Mouse (Mus musculus) embryonic fibroblast, embryonic 13.5 days (primary cell): ENCODE data around the gene B4galt7. TPM values are rescaled to one million over a fixed set of nuclear protein-coding genes. Genes with fewer than 3 reads are reported as not detected.

ENCODE experiments used
- H3K27ac ChIP-seq: 2 replicates; pipeline ENCODE4 v1.5.1; 2012; ENCODE audit warnings: low read length, control low read depth, inconsistent platforms; ENCODE audit not compliant: insufficient read depth
- H3K4me1 ChIP-seq: 2 replicates; pipeline ENCODE4 v1.6.1; 2011; ENCODE audit warnings: low read length; ENCODE audit not compliant: control insufficient read depth, insufficient read depth
- H3K4me3 ChIP-seq: 2 replicates; pipeline ENCODE4 v1.5.1; 2011; ENCODE audit warnings: mild to moderate bottlenecking, control low read depth, low read length; ENCODE audit not compliant: insufficient read depth
- CTCF ChIP-seq: IDR thresholded peaks from 2 replicates; pipeline ENCODE4 v1.5.1; 2011; ENCODE audit warnings: mild to moderate bottlenecking, control low read depth, low read length, moderate library complexity, borderline replicate concordance; ENCODE audit not compliant: insufficient read depth
- POLR2A ChIP-seq: IDR thresholded peaks from 2 replicates; pipeline ENCODE4 v1.6.1; 2011; ENCODE audit warnings: low read depth, mild to moderate bottlenecking, control low read depth, low read length, moderate library complexity
- polyA plus RNA-seq: library from polyadenylated mRNA; stranded (reverse); fragments of >200 nt; gene quantifications from 2 replicates; pipeline ENCODE4 v1.2.4, GENCODE M21; 2011; ENCODE audit warnings: low read depth; ENCODE audit not compliant: missing spikeins, insufficient read length

B4galt7 gene
- polyA plus RNA-seq, 1 experiment = 16.4 TPM

- no peak for TF ChIP-seq POLR2A
- TF ChIP-seq CTCF = no peak
- Histone ChIP-seq H3K27ac (0 out of 2 replicates have a peak overlapping the region, but pooled peaks have one; percentile 14), H3K4me3 (no peak overlapping the region), H3K4me1 (no peaks in the 10 kb centered on the region)
Measured at GRCm38 (mm10) chr13:55650980-55651379, 51.3 kb downstream of the B4galt7 start.

Other genes starting within 250 kb of the B4galt7 start
- gene Lman2, start 237.1 kb upstream of the B4galt7 start, polyA plus RNA-seq = 66.9 and 70.7 TPM in 2 replicates
- gene Rgs14, start 230.2 kb upstream of the B4galt7 start, polyA plus RNA-seq = not detected in 2 replicates
- gene Slc34a1, start 201.7 kb upstream of the B4galt7 start, polyA plus RNA-seq = not detected in 2 replicates
- gene Pfn3, start 184.7 kb upstream of the B4galt7 start, polyA plus RNA-seq = not detected in 2 replicates
- gene F12, start 173.1 kb upstream of the B4galt7 start, polyA plus RNA-seq = not detected in 2 replicates
- 37.7 and 42.9 TPM in 2 replicates for gene Grk6, start 154.8 kb upstream of the B4galt7 start, polyA plus RNA-seq
- gene Prr7, start 135.6 kb upstream of the B4galt7 start, polyA plus RNA-seq = 2.5 and 4.6 TPM in 2 replicates
- gene Dbn1, start 111.8 kb upstream of the B4galt7 start, polyA plus RNA-seq = 105 and 139 TPM in 2 replicates
- 132 and 179 TPM in 2 replicates for gene Pdlim7, start 86.2 kb upstream of the B4galt7 start, polyA plus RNA-seq
- 0.60 and 0.79 TPM in 2 replicates for gene Dok3, start 70.6 kb upstream of the B4galt7 start, polyA plus RNA-seq
- 23.9 and 26.2 TPM in 2 replicates for gene Ddx41, start 63.2 kb upstream of the B4galt7 start, polyA plus RNA-seq
- 20.9 and 24.5 TPM in 2 replicates for gene Fam193b, start 28.8 kb upstream of the B4galt7 start, polyA plus RNA-seq
- 228 and 231 TPM in 2 replicates for gene Tmed9, start 26.2 kb upstream of the B4galt7 start, polyA plus RNA-seq
- 47.1 and 50.0 TPM in 2 replicates for gene Caml, start 23.1 kb downstream of the B4galt7 start, polyA plus RNA-seq
- gene Ddx46, start 35.1 kb downstream of the B4galt7 start, polyA plus RNA-seq = 46.6 and 52.8 TPM in 2 replicates
- 91.3 and 96.3 TPM in 2 replicates for gene B230219D22Rik, start 93.2 kb downstream of the B4galt7 start, polyA plus RNA-seq
- 48.4 and 54.2 TPM in 2 replicates for gene Txndc15, start 114.8 kb downstream of the B4galt7 start, polyA plus RNA-seq
- gene Pcbd2, start 127.5 kb downstream of the B4galt7 start, polyA plus RNA-seq = 31.9 and 33.0 TPM in 2 replicates
- not detected in 2 replicates for gene Catsper3, start 184.7 kb downstream of the B4galt7 start, polyA plus RNA-seq
- 1.5 and 7.3 TPM in 2 replicates for gene Pitx1, start 236.3 kb downstream of the B4galt7 start, polyA plus RNA-seq